19 mouse cellular contexts compared by ENCODE assay signal in genomic region chr16:6584700-6585099, GRCm38 (mm10).
"Had no signal": no experiment of that assay in that cellular context is flagged by ENCODE, and none has a peak within 500 bp of the region (broad histone marks: within the 10 kb centered on the region; RNA-seq: fewer than 3 reads in every experiment).

No protein-coding gene starts in this region.

- H3K4me3 ChIP-seq: midbrain, embryonic 10.5 days; midbrain, embryonic 12.5 days; myocyte; neural tube, embryonic 13.5 days; neural tube, embryonic 15.5 days; stomach, embryonic 15.5 days had no signal

- H3K36me3 ChIP-seq: midbrain, embryonic 10.5 days; midbrain, embryonic 12.5 days; neural tube, embryonic 13.5 days; neural tube, embryonic 15.5 days; stomach, embryonic 15.5 days had no signal

- H3K9ac ChIP-seq: lung, embryonic 14.5 days; midbrain, embryonic 12.5 days; neural tube, embryonic 13.5 days; neural tube, embryonic 15.5 days; stomach, embryonic 15.5 days had no signal

- H3K4me2 ChIP-seq: lung, embryonic 14.5 days; midbrain, embryonic 12.5 days; neural tube, embryonic 13.5 days; neural tube, embryonic 15.5 days; stomach, embryonic 15.5 days had no signal

- H3K27me3 ChIP-seq: midbrain, embryonic 12.5 days; neural tube, embryonic 13.5 days; neural tube, embryonic 15.5 days; stomach, embryonic 15.5 days had no signal

- DNase-seq: lung, adult 18-20 months; lung, embryonic 14.5 days; lung, postnatal 10 days; lung, postnatal 4 days; midbrain, embryonic 14.5 days; retina, postnatal 1 day; right cerebral cortex, adult 18-20 months; right cerebral cortex, postnatal 25 days; right cerebral cortex, postnatal 4 days; thymus, adult 18-20 months; thymus, postnatal 14 days; thymus, postnatal 36 days had no signal

- H3K9me3 ChIP-seq: midbrain, embryonic 10.5 days; midbrain, embryonic 12.5 days; neural tube, embryonic 13.5 days; neural tube, embryonic 15.5 days; stomach, embryonic 15.5 days had no signal

- H3K27ac ChIP-seq: midbrain, embryonic 10.5 days; midbrain, embryonic 12.5 days; neural tube, embryonic 13.5 days; neural tube, embryonic 15.5 days; stomach, embryonic 15.5 days had no signal

- ATAC-seq: midbrain, embryonic 16.5 days had no signal

- H3K4me1 ChIP-seq: midbrain, embryonic 10.5 days; midbrain, embryonic 12.5 days; neural tube, embryonic 13.5 days; neural tube, embryonic 15.5 days; stomach, embryonic 15.5 days had no signal
